Mouse (Mus musculus): Measurements from ENCODE around the gene Ccr7. TPM values are rescaled to one million over a fixed set of nuclear protein-coding genes. Genes with fewer than 3 reads are reported as not detected.

The Ccr7 gene
- polyA plus RNA-seq, 1 experiment from 2014 or later: 0.08 TPM

DNA sequence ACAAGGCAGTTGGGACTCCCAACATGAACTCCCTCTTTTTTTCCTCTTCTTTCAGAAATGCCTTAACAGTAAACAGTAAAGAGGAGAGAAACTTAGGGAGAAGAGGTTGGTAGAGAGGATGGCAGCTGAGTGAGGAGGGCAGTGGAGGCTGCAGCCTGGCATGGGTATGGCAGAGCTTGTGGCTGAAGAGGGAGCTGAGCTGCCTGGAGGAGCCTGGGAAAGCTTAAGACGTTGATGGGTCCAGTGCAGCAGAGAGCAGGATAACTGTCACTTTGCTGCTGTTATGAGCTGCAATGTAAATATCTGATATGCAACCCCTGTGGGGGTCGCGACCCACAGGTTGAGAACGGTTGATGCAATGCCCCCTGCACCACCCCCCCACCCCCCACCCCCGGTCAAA is 42.2 kb downstream of the Ccr7 start:
- no peak overlapping the region for H3K4me3 ChIP-seq (replicated peaks; ENCODE audit: low read depth, low read length)
- no peaks in the 10 kb centered on the region for H3K4me1 ChIP-seq (replicated peaks; ENCODE audit: insufficient read depth, low read length)
- H3K27ac ChIP-seq: no peak overlapping the region
- no peak overlapping the region for H3K9ac ChIP-seq (ENCODE audit: low read depth, low read length)
- DNase-seq (ENCODE audit: low spot score) (no peak), ATAC-seq (replicated peaks; ENCODE audit: low FRiP score, low read depth) (no peak)
- no peaks in the 10 kb centered on the region for H3K9me3 ChIP-seq (replicated peaks; ENCODE audit: low read length)
- no peak overlapping the region for H3K4me2 ChIP-seq (ENCODE audit: low read length)
- 25% methylated on average over 5 of the region's 5 CpGs for WGBS
- no peaks in the 10 kb centered on the region for H3K36me3 ChIP-seq (ENCODE audit: insufficient read depth, low read length)
- TF ChIP-seq CTCF (IDR thresholded peaks at IDR 0.05; ENCODE audit: low read depth): no peak
- no peaks in the 10 kb centered on the region for H3K27me3 ChIP-seq (ENCODE audit: insufficient read depth, low read length)

GRCm38 (mm10) chr11:99111631-99112030 is 43.2 kb downstream of the Ccr7 start:
- Histone ChIP-seq H3K4me1 (replicated peaks; ENCODE audit: insufficient read depth, low read length) (peaks cover 4% of the 10 kb centered on the region; the same call in 1 of the 2 replicates), H3K27me3 (ENCODE audit: insufficient read depth, low read length) (no peaks in the 10 kb centered on the region), H3K36me3 (ENCODE audit: insufficient read depth, low read length) (no peaks in the 10 kb centered on the region), H3K4me3 (replicated peaks; ENCODE audit: low read depth, low read length) (no peak overlapping the region), H3K4me2 (ENCODE audit: low read length) (no peak overlapping the region), H3K9ac (ENCODE audit: low read depth, low read length) (no peak overlapping the region), H3K9me3 (replicated peaks; ENCODE audit: low read length) (no peaks in the 10 kb centered on the region), H3K27ac (no peak overlapping the region)
- 76% methylated on average over 7 of the region's 7 CpGs for WGBS
- no peak for TF ChIP-seq CTCF (IDR thresholded peaks at IDR 0.05; ENCODE audit: low read depth)
- ATAC-seq (replicated peaks; ENCODE audit: low FRiP score, low read depth) (no peak), DNase-seq (ENCODE audit: low spot score) (no peak)

DNA sequence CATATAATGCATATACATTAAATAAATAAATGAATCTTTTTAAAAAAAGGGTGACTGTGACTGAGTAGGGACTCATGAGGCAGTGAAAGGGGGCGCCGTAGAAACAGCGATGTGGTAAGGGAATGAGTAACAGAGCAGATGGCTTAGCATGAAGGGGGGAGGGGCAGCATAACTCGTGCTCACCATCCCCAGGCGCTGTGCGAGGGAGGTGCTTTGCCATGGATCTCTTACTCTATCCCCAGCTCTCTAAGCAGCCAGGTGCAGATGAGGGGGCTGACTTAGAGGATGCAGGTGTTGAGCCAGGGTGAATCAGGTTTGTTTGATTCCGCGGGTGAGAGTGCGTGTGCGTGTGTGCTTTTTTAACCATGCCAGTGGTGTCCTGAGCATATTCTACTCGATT is 43.7 kb downstream of the Ccr7 start:
- no peak for TF ChIP-seq CTCF (IDR thresholded peaks at IDR 0.05; ENCODE audit: low read depth)
- DNase-seq (ENCODE audit: low spot score) (peak; percentile 68), ATAC-seq (replicated peaks; ENCODE audit: low FRiP score, low read depth) (peak; percentile 68)
- H3K27ac ChIP-seq: no peak overlapping the region
- H3K9ac ChIP-seq (ENCODE audit: low read depth, low read length): no peak overlapping the region
- H3K27me3 ChIP-seq (ENCODE audit: insufficient read depth, low read length): no peaks in the 10 kb centered on the region
- no peak overlapping the region for H3K4me2 ChIP-seq (ENCODE audit: low read length)
- WGBS: 49% methylated on average over 11 of the region's 11 CpGs
- no peaks in the 10 kb centered on the region for H3K9me3 ChIP-seq (replicated peaks; ENCODE audit: low read length)
- no peak overlapping the region for H3K4me3 ChIP-seq (replicated peaks; ENCODE audit: low read depth, low read length)
- no peaks in the 10 kb centered on the region for H3K36me3 ChIP-seq (ENCODE audit: insufficient read depth, low read length)
- H3K4me1 ChIP-seq (replicated peaks; ENCODE audit: insufficient read depth, low read length): peaks cover 7% of the 10 kb centered on the region; the same call in 1 of the 2 replicates

GRCm38 (mm10) chr11:99110370-99111110 is 44.3 kb downstream of the Ccr7 start:
- 73% methylated on average over 15 of the region's 15 CpGs for WGBS
- DNase-seq (ENCODE audit: low spot score) (no peak), ATAC-seq (replicated peaks; ENCODE audit: low FRiP score, low read depth) (no peak)
- Histone ChIP-seq H3K27ac (no peak overlapping the region), H3K36me3 (ENCODE audit: insufficient read depth, low read length) (no peaks in the 10 kb centered on the region), H3K9ac (ENCODE audit: low read depth, low read length) (no peak overlapping the region), H3K4me1 (replicated peaks; ENCODE audit: insufficient read depth, low read length) (peaks cover 7% of the 10 kb centered on the region; the same call in 1 of the 2 replicates), H3K4me2 (ENCODE audit: low read length) (no peak overlapping the region), H3K9me3 (replicated peaks; ENCODE audit: low read length) (no peaks in the 10 kb centered on the region), H3K27me3 (ENCODE audit: insufficient read depth, low read length) (no peaks in the 10 kb centered on the region), H3K4me3 (replicated peaks; ENCODE audit: low read depth, low read length) (no peak overlapping the region)
- peak; percentile 56 for TF ChIP-seq CTCF (IDR thresholded peaks at IDR 0.05; ENCODE audit: low read depth)

GRCm38 (mm10) chr11:99108296-99108695 is 46.6 kb downstream of the Ccr7 start:
- TF ChIP-seq CTCF (IDR thresholded peaks at IDR 0.05; ENCODE audit: low read depth): no peak
- no peak for ATAC-seq (replicated peaks; ENCODE audit: low FRiP score, low read depth)
- Histone ChIP-seq H3K27me3 (ENCODE audit: insufficient read depth, low read length) (no peaks in the 10 kb centered on the region), H3K27ac (no peak overlapping the region), H3K4me3 (replicated peaks; ENCODE audit: low read depth, low read length) (no peak overlapping the region), H3K4me2 (ENCODE audit: low read length) (no peak overlapping the region), H3K4me1 (replicated peaks; ENCODE audit: insufficient read depth, low read length) (peaks cover 7% of the 10 kb centered on the region; the same call in 1 of the 2 replicates), H3K36me3 (ENCODE audit: insufficient read depth, low read length) (no peaks in the 10 kb centered on the region), H3K9me3 (replicated peaks; ENCODE audit: low read length) (no peaks in the 10 kb centered on the region), H3K9ac (ENCODE audit: low read depth, low read length) (no peak overlapping the region)
- 54% methylated on average over 3 of the region's 3 CpGs for WGBS
- DNase-seq (ENCODE audit: low spot score): no peak

DNA sequence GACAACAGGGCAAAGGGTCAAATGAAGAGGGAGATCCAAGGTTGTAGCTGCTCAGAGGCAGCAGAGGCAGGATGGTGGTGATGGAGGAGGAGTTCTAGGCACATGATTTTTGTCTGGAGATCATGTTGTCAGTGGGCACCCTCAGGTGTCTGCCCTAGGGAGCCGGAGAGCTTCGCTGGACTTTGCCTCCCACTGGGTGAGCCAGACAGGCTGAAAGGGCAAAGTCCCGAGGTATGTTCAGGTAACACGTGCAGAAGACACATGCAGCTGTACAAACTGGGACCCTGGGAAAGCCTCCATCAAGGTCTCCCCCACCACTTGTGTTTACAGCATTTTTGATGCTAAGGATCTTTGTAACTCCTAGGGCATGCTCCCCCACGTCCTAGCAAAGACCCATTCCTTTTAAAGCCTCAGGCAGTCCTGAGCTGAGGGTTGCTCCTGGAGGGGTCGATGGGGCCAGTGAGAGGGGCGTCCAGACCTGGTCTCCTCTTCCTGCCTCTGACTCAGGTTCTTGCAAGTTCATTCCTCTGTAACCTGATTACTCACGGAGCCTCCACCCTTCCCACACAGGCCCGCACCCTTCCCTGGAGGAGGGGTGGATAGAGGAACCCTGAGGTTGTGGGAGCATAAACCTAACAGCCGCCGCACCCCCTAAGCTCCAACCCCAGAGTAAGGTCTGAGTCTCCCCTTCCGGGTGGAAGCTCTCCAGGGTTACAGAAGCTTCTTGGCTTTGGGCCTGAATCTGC is 48.7 kb downstream of the Ccr7 start:
- Histone ChIP-seq H3K4me1 (replicated peaks; ENCODE audit: insufficient read depth, low read length) (peaks cover 7% of the 10 kb centered on the region; the same call in 1 of the 2 replicates), H3K9ac (ENCODE audit: low read depth, low read length) (no peak overlapping the region), H3K4me2 (ENCODE audit: low read length) (no peak overlapping the region), H3K9me3 (replicated peaks; ENCODE audit: low read length) (no peaks in the 10 kb centered on the region), H3K4me3 (replicated peaks; ENCODE audit: low read depth, low read length) (no peak overlapping the region), H3K27me3 (ENCODE audit: insufficient read depth, low read length) (no peaks in the 10 kb centered on the region), H3K27ac (peak overlapping the region; percentile 14; the same call in 1 of the 2 replicates), H3K36me3 (ENCODE audit: insufficient read depth, low read length) (no peaks in the 10 kb centered on the region)
- peak; percentile 70 for ATAC-seq (replicated peaks; ENCODE audit: low FRiP score, low read depth)
- 31% methylated on average over 12 of the region's 12 CpGs for WGBS
- peak; percentile 38 for DNase-seq (ENCODE audit: low spot score)
- TF ChIP-seq CTCF (IDR thresholded peaks at IDR 0.05; ENCODE audit: low read depth): no peak
